Mouse (Mus musculus): ENCODE data around the gene Gm4969. TPM values are rescaled to one million over a fixed set of nuclear protein-coding genes. Genes with fewer than 3 reads are reported as not detected.
A peak's percentile ranks its signal among the peaks of the same experiment; 100 is the strongest.

The Gm4969 gene
- total and polyA plus RNA-seq, 2 experiments from 2014 or later, result 8.9 to 10.6 TPM

DNA sequence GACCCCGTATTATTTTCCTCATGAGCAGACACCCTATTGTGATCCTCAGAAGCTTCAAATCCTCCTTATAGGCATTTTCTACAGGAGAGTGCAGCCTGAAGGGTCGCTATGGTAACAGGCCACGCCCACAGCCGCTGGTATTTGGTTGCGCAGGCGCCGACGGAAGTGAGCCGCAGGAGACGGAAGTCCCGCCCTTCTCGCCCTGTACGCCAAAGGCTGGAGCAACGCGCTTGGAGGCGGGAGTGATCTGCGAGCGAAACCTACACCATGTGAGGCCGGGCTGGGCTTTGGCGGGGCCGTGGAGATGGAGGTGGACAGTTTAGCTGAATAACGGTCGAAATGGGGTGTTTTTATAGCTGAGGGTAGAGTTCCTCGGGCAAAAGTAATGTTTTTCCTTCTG lies 31.5 kb upstream of the Gm4969 start, which contains the start of gene Snrpd2:
Gene Snrpd2 (plus strand): TSS at position 97 of the 400 bp plus-strand sequence.
- ATAC-seq, result peak; percentile 92
- H3K27ac ChIP-seq (ENCODE audit: low read depth, low read length), result peak within 1 kb of the TSS; percentile 88
- no peaks in the 10 kb centered on the region for H3K27me3 ChIP-seq (ENCODE audit: insufficient read depth, low read length)
- no peak for TF ChIP-seq CTCF (IDR thresholded peaks at IDR 0.05; ENCODE audit: low read depth)
- H3K4me1 ChIP-seq (ENCODE audit: insufficient read depth), result peaks cover 20% of the 10 kb centered on the region
- peak; percentile 99 for DNase-seq
- under 1% methylated on average over 24 of the region's 24 CpGs for WGBS
- peaks cover 39% of the 10 kb centered on the region for H3K36me3 ChIP-seq (ENCODE audit: insufficient read depth)
- H3K9me3 ChIP-seq (ENCODE audit: low read length), result no peaks in the 10 kb centered on the region
- H3K4me2 ChIP-seq (ENCODE audit: low read depth), result peak within 1 kb of the TSS; percentile 87
- H3K4me3 ChIP-seq (ENCODE audit: low read depth, low read length), result peak within 1 kb of the TSS; percentile 66
- peak within 1 kb of the TSS; percentile 67 for H3K9ac ChIP-seq

DNA sequence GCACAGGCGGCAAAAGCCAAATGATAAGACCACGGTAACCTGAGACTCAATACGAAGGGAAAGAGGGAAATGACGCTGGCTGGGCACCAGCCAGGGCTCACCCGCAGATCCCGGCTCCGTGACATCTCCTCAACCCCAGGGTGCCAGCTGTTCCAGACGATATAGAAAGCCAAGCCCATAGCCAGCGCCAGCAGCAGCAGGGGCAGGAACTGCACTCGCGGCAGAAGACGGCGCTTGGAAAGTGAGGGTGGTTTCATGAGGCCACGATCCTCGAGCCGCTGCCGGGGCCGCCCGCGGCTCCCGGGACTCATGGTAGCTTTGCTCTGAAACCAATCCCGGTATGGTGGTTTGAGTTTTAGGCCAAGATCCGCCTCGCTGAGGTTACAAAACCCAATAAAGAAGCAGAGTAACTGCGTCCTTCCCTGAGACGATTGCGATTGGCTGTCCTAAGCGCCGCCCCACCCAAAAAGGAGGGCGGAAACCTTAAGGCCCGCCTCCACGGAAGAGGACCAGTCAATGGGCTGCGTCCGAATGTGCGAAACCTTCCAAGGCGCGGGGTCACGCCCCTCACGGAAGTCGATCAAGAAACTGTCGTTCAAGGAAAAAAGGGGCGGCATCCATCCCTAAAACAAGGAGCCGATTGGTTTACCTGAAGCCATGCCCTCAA lies 30.8 kb upstream of the Gm4969 start, which contains the start of gene Qpctl:
Gene Qpctl (minus strand): TSS at position 417 of the 667 bp plus-strand sequence.
- ATAC-seq (peak; percentile 97), DNase-seq (peak; percentile 99)
- Histone ChIP-seq H3K9ac (peak within 1 kb of the TSS; percentile 67), H3K4me2 (ENCODE audit: low read depth) (peak within 1 kb of the TSS; percentile 87), H3K9me3 (ENCODE audit: low read length) (no peaks in the 10 kb centered on the region), H3K4me3 (ENCODE audit: low read depth, low read length) (peak within 1 kb of the TSS; percentile 66), H3K4me1 (ENCODE audit: insufficient read depth) (peaks cover 20% of the 10 kb centered on the region), H3K27me3 (ENCODE audit: insufficient read depth, low read length) (no peaks in the 10 kb centered on the region), H3K27ac (ENCODE audit: low read depth, low read length) (peak within 1 kb of the TSS; percentile 88), H3K36me3 (ENCODE audit: insufficient read depth) (peaks cover 37% of the 10 kb centered on the region)
- under 1% methylated on average over 43 of the region's 43 CpGs for WGBS
- 0 out of 2 replicates have a peak, but pooled peaks have one; percentile 13 for TF ChIP-seq CTCF (IDR thresholded peaks at IDR 0.05; ENCODE audit: low read depth)

DNA sequence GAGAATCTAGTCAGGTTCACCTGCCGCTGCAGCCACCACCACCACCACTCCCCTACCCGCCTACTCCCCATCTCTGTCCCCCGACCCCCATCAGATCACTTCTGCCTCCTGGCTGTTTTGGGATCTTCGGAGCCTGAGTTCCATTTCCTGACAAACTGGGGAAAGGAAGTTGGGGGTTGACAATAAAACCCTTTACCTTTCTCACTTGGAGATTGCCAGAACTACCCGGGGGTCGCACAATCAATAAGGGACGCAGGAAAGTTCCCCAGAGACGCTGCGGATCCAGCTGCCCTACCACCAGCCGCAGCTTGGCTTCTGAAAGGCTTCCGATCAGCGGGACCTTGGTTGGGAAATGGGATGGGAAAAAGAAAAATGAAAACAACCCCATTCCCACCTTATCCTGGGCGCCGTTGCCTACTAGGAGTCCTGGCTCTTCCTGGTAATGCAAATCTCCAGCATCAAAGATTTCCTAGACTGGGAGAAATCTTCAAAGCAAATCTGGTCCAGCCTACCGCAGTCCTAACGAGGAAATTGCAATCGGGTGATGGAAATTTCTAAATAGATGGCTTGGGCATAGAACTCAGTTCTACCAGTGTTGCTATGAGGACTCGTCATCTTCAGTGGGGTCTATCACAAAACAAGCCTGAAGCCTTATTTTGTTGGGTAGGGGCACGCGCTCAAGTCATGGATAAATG lies 30.2 kb upstream of the Gm4969 start:
- TF ChIP-seq CTCF (IDR thresholded peaks at IDR 0.05; ENCODE audit: low read depth), result peak; percentile 21
- no peak for DNase-seq
- H3K9ac ChIP-seq, result peak overlapping the region; percentile 67
- peak overlapping the region; percentile 66 for H3K4me3 ChIP-seq (ENCODE audit: low read depth, low read length)
- WGBS, result 15% methylated on average over 20 of the region's 20 CpGs
- no peaks in the 10 kb centered on the region for H3K27me3 ChIP-seq (ENCODE audit: insufficient read depth, low read length)
- no peak for ATAC-seq
- H3K4me2 ChIP-seq (ENCODE audit: low read depth), result peak overlapping the region; percentile 87
- peaks cover 30% of the 10 kb centered on the region for H3K36me3 ChIP-seq (ENCODE audit: insufficient read depth)
- H3K4me1 ChIP-seq (ENCODE audit: insufficient read depth), result peaks cover 20% of the 10 kb centered on the region
- H3K9me3 ChIP-seq (ENCODE audit: low read length), result no peaks in the 10 kb centered on the region
- peak overlapping the region; percentile 88 for H3K27ac ChIP-seq (ENCODE audit: low read depth, low read length)

DNA sequence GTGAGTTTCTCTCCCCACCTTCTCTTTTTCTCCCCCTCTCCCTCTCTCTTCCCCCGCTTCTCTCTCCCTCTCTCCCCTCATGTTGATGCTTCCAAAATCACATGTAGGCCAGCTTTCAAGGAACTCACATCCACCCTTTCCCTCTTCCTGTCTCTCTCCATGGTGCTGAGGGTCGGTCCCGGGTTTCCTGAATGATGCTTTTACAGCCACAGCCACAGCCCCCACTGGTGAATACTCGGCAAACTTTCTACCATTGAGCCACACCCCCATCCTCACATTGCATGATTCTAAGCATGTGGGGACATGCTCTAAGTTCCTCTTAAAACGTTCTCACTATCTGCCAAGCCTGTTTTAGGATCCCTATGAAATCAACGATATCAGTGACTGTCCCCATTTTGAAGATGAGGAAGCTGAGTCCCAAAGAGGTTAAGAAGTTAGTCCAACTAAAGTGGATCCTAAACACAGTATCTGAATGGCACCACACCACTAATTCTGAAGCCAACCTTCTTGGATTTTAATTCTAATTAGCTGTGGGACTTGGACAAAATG lies 29.4 kb upstream of the Gm4969 start:
- no peak overlapping the region for H3K4me3 ChIP-seq (ENCODE audit: low read depth, low read length)
- no peaks in the 10 kb centered on the region for H3K27me3 ChIP-seq (ENCODE audit: insufficient read depth, low read length)
- 64% methylated on average over 6 of the region's 6 CpGs for WGBS
- peak overlapping the region; percentile 87 for H3K4me2 ChIP-seq (ENCODE audit: low read depth)
- DNase-seq, result no peak
- peaks cover 25% of the 10 kb centered on the region for H3K36me3 ChIP-seq (ENCODE audit: insufficient read depth)
- no peak overlapping the region; the same call in 1 of the 2 replicates for H3K9ac ChIP-seq
- peaks cover 20% of the 10 kb centered on the region for H3K4me1 ChIP-seq (ENCODE audit: insufficient read depth)
- TF ChIP-seq CTCF (IDR thresholded peaks at IDR 0.05; ENCODE audit: low read depth), result no peak
- no peaks in the 10 kb centered on the region for H3K9me3 ChIP-seq (ENCODE audit: low read length)
- no peak for ATAC-seq
- H3K27ac ChIP-seq (ENCODE audit: low read depth, low read length), result no peak overlapping the region

DNA sequence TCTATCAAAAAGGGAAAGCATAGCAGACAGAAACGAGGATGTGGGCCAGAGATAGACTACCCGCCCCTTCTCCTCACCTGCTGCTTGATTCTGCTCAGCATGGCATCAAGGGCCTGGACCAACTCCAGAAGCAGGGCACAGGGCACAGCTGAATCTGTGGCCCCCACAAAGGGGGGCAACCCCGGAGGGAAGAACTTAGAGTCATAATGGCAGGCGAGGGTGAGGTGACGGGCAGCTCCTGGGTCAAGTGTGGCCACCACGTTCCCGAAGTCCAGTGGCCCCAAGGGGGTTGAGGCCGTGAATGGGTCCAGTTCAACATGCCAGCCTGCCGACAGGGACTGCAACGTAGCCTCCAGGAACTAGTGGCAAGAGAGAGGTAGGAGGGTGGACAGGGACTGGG lies 28.6 kb upstream of the Gm4969 start:
- WGBS, result 92% methylated on average over 10 of the region's 10 CpGs
- no peak for TF ChIP-seq CTCF (IDR thresholded peaks at IDR 0.05; ENCODE audit: low read depth)

DNA sequence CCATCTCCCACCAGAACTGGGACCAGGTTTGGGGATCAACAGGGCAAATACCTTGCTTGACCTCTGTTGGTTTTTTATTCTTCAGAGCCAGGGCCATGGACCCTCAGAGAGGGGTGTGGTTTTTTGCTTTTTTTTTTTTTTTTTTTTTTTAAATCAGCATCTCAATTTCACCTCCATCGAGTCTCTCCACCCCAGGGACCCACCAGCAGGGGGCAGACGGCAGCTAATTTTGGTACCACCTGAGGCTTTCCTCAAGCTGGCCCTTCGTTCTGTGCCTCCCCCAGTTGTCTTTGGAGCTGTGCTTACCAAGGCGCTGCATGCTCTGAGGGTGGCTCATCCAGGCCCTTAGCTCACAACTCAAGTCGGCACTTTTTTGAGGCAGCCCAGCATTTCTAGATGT lies 19.2 kb upstream of the Gm4969 start:
- peaks cover 60% of the 10 kb centered on the region for H3K36me3 ChIP-seq (ENCODE audit: insufficient read depth)
- ATAC-seq, result peak; percentile 45; the same call in 1 of the 2 replicates
- 39% methylated on average over 5 of the region's 5 CpGs for WGBS
- H3K4me2 ChIP-seq (ENCODE audit: low read depth), result no peak overlapping the region
- H3K4me1 ChIP-seq (ENCODE audit: insufficient read depth), result no peaks in the 10 kb centered on the region
- no peak overlapping the region for H3K9ac ChIP-seq
- H3K27me3 ChIP-seq (ENCODE audit: insufficient read depth, low read length), result no peaks in the 10 kb centered on the region
- H3K9me3 ChIP-seq (ENCODE audit: low read length), result no peaks in the 10 kb centered on the region
- peak; percentile 64 for TF ChIP-seq CTCF (IDR thresholded peaks at IDR 0.05; ENCODE audit: low read depth)
- DNase-seq, result peak; percentile 62
- H3K4me3 ChIP-seq (ENCODE audit: low read depth, low read length), result no peak overlapping the region
- H3K27ac ChIP-seq (ENCODE audit: low read depth, low read length), result no peak overlapping the region

More for the DNA sequence above, 28.6 kb upstream of the Gm4969 start:
- H3K4me2 ChIP-seq (ENCODE audit: low read depth), result no peak overlapping the region
- no peak overlapping the region for H3K4me3 ChIP-seq (ENCODE audit: low read depth, low read length)
- peaks cover 24% of the 10 kb centered on the region for H3K36me3 ChIP-seq (ENCODE audit: insufficient read depth)
- DNase-seq, result no peak
- no peaks in the 10 kb centered on the region for H3K27me3 ChIP-seq (ENCODE audit: insufficient read depth, low read length)
- no peak overlapping the region for H3K9ac ChIP-seq
- no peak overlapping the region for H3K27ac ChIP-seq (ENCODE audit: low read depth, low read length)
- ATAC-seq, result no peak
- no peaks in the 10 kb centered on the region for H3K9me3 ChIP-seq (ENCODE audit: low read length)
- peaks cover 20% of the 10 kb centered on the region for H3K4me1 ChIP-seq (ENCODE audit: insufficient read depth)

Measured in forebrain, postnatal 0 days (tissue).